19 mouse cellular contexts compared by ENCODE assay signal in genomic region chr14:41160743-41161142, GRCm38 (mm10). TPM values are rescaled to one million over a fixed set of nuclear protein-coding genes. Genes with fewer than 3 reads are reported as not detected.
A peak's percentile ranks its signal among the peaks of the same experiment; 100 is the strongest.
DNase-seq lines count a peak whose midpoint lies in the region; ATAC-seq and TF ChIP-seq lines count a peak whose summit lies in the region.
"Had no signal": no experiment of that assay in that cellular context is flagged by ENCODE, and none has a peak within 500 bp of the region (broad histone marks: within the 10 kb centered on the region; RNA-seq: fewer than 3 reads in every experiment).

No protein-coding gene starts in this region.

- DNase-seq in heart, postnatal 4 days, result no peak
- DNase-seq in stomach, postnatal 0 days (ENCODE audit: low spot score), result no peak
- no peak for DNase-seq in liver, embryonic 11.5 days (ENCODE audit: low spot score)
- DNase-seq in thymus, adult 18-20 months, result no peak
- DNase-seq in left cerebral cortex, adult 18-20 months (ENCODE audit: low spot score in 2 of 2), result no peak
- DNase-seq: gastrocnemius, postnatal 10 days; left cerebral cortex, postnatal 4 days; thymus, adult 2 months had no signal

- H3K9me3 ChIP-seq in heart, embryonic 16.5 days (replicated peaks; ENCODE audit: control insufficient read depth, low read length), result no peaks in the 10 kb centered on the region
- H3K9me3 ChIP-seq in stomach, embryonic 15.5 days, result no peaks in the 10 kb centered on the region
- H3K9me3 ChIP-seq in stomach, postnatal 0 days (ENCODE audit: control insufficient read depth, low read length), result no peaks in the 10 kb centered on the region
- H3K9me3 ChIP-seq in liver, embryonic 11.5 days (ENCODE audit: control insufficient read depth, low read length), result no peaks in the 10 kb centered on the region
- H3K9me3 ChIP-seq: forebrain, embryonic 13.5 days; heart, embryonic 12.5 days had no signal

- no peak overlapping the region for H3K9ac ChIP-seq in heart, embryonic 16.5 days (ENCODE audit: low read length)
- no peak overlapping the region for H3K9ac ChIP-seq in stomach, embryonic 15.5 days
- H3K9ac ChIP-seq in stomach, postnatal 0 days (ENCODE audit: low read length), result no peak overlapping the region
- no peak overlapping the region for H3K9ac ChIP-seq in liver, embryonic 11.5 days (ENCODE audit: low read depth, low read length)
- H3K9ac ChIP-seq: forebrain, embryonic 13.5 days; heart, embryonic 12.5 days had no signal

- H3K4me2 ChIP-seq in heart, embryonic 16.5 days (ENCODE audit: low read depth, low read length), result no peak overlapping the region
- no peak overlapping the region for H3K4me2 ChIP-seq in stomach, embryonic 15.5 days
- no peak overlapping the region for H3K4me2 ChIP-seq in stomach, postnatal 0 days (replicated peaks; ENCODE audit: low read depth)
- H3K4me2 ChIP-seq in liver, embryonic 11.5 days, result no peak overlapping the region
- H3K4me2 ChIP-seq: forebrain, embryonic 13.5 days; heart, embryonic 12.5 days had no signal

- 0 out of 2 replicates have a peak, but pooled peaks cover 3% of the 10 kb centered on the region for H3K4me1 ChIP-seq in heart, embryonic 16.5 days (ENCODE audit: control insufficient read depth, insufficient read depth, low read length)
- H3K4me1 ChIP-seq in stomach, embryonic 15.5 days, result no peaks in the 10 kb centered on the region
- no peaks in the 10 kb centered on the region for H3K4me1 ChIP-seq in stomach, postnatal 0 days (replicated peaks; ENCODE audit: control insufficient read depth, insufficient read depth)
- H3K4me1 ChIP-seq in liver, embryonic 11.5 days (replicated peaks; ENCODE audit: control insufficient read depth, insufficient read depth, low read length), result no peaks in the 10 kb centered on the region
- H3K4me1 ChIP-seq: forebrain, embryonic 13.5 days had no signal

- no peaks in the 10 kb centered on the region for H3K27me3 ChIP-seq in heart, embryonic 16.5 days (ENCODE audit: control insufficient read depth, insufficient read depth, low read length)
- H3K27me3 ChIP-seq in stomach, embryonic 15.5 days (replicated peaks), result no peaks in the 10 kb centered on the region
- no peaks in the 10 kb centered on the region for H3K27me3 ChIP-seq in stomach, postnatal 0 days (ENCODE audit: control insufficient read depth, insufficient read depth, low read length)
- no peaks in the 10 kb centered on the region for H3K27me3 ChIP-seq in liver, embryonic 11.5 days (replicated peaks; ENCODE audit: control insufficient read depth, insufficient read depth, low read length)
- H3K27me3 ChIP-seq: forebrain, embryonic 13.5 days; heart, embryonic 12.5 days had no signal

- H3K36me3 ChIP-seq in heart, embryonic 16.5 days (ENCODE audit: control insufficient read depth, insufficient read depth), result no peaks in the 10 kb centered on the region
- H3K36me3 ChIP-seq in stomach, embryonic 15.5 days, result no peaks in the 10 kb centered on the region
- H3K36me3 ChIP-seq in stomach, postnatal 0 days (ENCODE audit: control insufficient read depth, insufficient read depth, low read length), result no peaks in the 10 kb centered on the region
- no peaks in the 10 kb centered on the region for H3K36me3 ChIP-seq in liver, embryonic 11.5 days (ENCODE audit: control insufficient read depth, insufficient read depth, low read length)
- H3K36me3 ChIP-seq: heart, embryonic 12.5 days had no signal

- no peak overlapping the region for H3K4me3 ChIP-seq in heart, embryonic 16.5 days (ENCODE audit: low read length)
- no peak overlapping the region for H3K4me3 ChIP-seq in stomach, embryonic 15.5 days (replicated peaks)
- no peak overlapping the region for H3K4me3 ChIP-seq in stomach, postnatal 0 days (ENCODE audit: low read depth, low read length)
- no peak overlapping the region for H3K4me3 ChIP-seq in liver, embryonic 11.5 days (ENCODE audit: low read depth, low read length)
- H3K4me3 ChIP-seq: forebrain, embryonic 13.5 days; heart, embryonic 12.5 days had no signal

- ATAC-seq in heart, embryonic 16.5 days (replicated peaks; ENCODE audit: extremely low read depth, insufficient read depth, low FRiP score), result peak; percentile 45; the same call in 1 of the 2 replicates
- ATAC-seq in stomach, embryonic 15.5 days (ENCODE audit: insufficient read depth, low FRiP score, low read depth), result peak; percentile 35; the same call in 1 of the 2 replicates
- no peak for ATAC-seq in stomach, postnatal 0 days (ENCODE audit: low FRiP score, low TSS enrichment)
- ATAC-seq in liver, embryonic 11.5 days (replicated peaks; ENCODE audit: low FRiP score), result peak; percentile 66
- ATAC-seq in megakaryocyte, adult 5-6 weeks (ENCODE audit: poor library complexity, severe bottlenecking), result no peak
- ATAC-seq: activated CD4-positive, CD25-positive, alpha-beta regulatory T cell, adult 4 months; forebrain, embryonic 13.5 days had no signal

- TF ChIP-seq CTCF in stomach, postnatal 0 days (IDR thresholded peaks at IDR 0.05; ENCODE audit: low read depth), result no peak

- H3K27ac ChIP-seq in heart, embryonic 16.5 days (ENCODE audit: low read length), result no peak overlapping the region
- no peak overlapping the region for H3K27ac ChIP-seq in stomach, embryonic 15.5 days
- H3K27ac ChIP-seq in stomach, postnatal 0 days (replicated peaks), result no peak overlapping the region
- H3K27ac ChIP-seq in liver, embryonic 11.5 days (ENCODE audit: low read depth, low read length), result no peak overlapping the region
- H3K27ac ChIP-seq: forebrain, embryonic 13.5 days had no signal

- no peak for TF ChIP-seq EP300 in stomach, postnatal 0 days (optimal IDR thresholded peaks at IDR 0.05)

- 23% methylated on average over 1 of the region's 1 CpGs for WGBS in heart, embryonic 16.5 days
- 25% methylated on average over 1 of the region's 1 CpGs for WGBS in stomach, embryonic 15.5 days
- 46% methylated on average over 1 of the region's 1 CpGs for WGBS in stomach, postnatal 0 days
- 33% methylated on average over 1 of the region's 1 CpGs for WGBS in liver, embryonic 11.5 days

RNA-seq across cellular contexts. Expression of gene Mbl1, which starts 9.5 kb away (rescaled TPM):
- polyA plus RNA-seq in heart, embryonic 16.5 days (2015; fragmentation: Nextera tagmentation; extraction: Ambion mirVana), result not detected in 2 replicates
- total RNA-seq in heart, postnatal 4 days (2021), result not detected
- polyA plus RNA-seq in stomach, embryonic 15.5 days (2015; fragmentation: Nextera tagmentation; extraction: Ambion mirVana), result 0.83 and 2.7 TPM in 2 replicates
- 0.29 TPM in 1 of 2 replicates, not detected in the other for polyA plus RNA-seq in stomach, postnatal 0 days (2015; fragmentation: Nextera tagmentation; extraction: Ambion mirVana)
- polyA plus RNA-seq in liver, embryonic 11.5 days (2014; fragmentation: Nextera tagmentation; extraction: Ambion mirVana), result 6.7 and 8.0 TPM in 2 replicates
- total RNA-seq in megakaryocyte, adult 5-6 weeks (2015), result not detected in 2 replicates
- total RNA-seq in megakaryocyte, adult 5-6 weeks (2017), result not detected in 2 replicates
- total RNA-seq in left cerebral cortex, adult 18-20 months (2021), result not detected
- total RNA-seq: layer of hippocampus, postnatal 10 days; left cerebral cortex, postnatal 4 days; megakaryocyte progenitor cell, adult 5-6 weeks; MEL had no signal
- polyA plus RNA-seq: activated CD4-positive, CD25-positive, alpha-beta regulatory T cell, adult 4 months; C2C12; cortical plate, adult 2 months; forebrain, embryonic 13.5 days; thymus, adult 2 months had no signal

RNA-seq across cellular contexts. Expression of gene Sftpd, which starts 24.2 kb away (rescaled TPM):
- polyA plus RNA-seq in heart, embryonic 16.5 days (2015; fragmentation: Nextera tagmentation; extraction: Ambion mirVana), result 0.11 and 0.26 TPM in 2 replicates
- not detected for total RNA-seq in heart, postnatal 4 days (2021)
- polyA plus RNA-seq in stomach, embryonic 15.5 days (2015; fragmentation: Nextera tagmentation; extraction: Ambion mirVana), result 0.12 and 0.13 TPM in 2 replicates
- polyA plus RNA-seq in stomach, postnatal 0 days (2015; fragmentation: Nextera tagmentation; extraction: Ambion mirVana), result 4.9 TPM in 2 replicates
- 0.08 TPM in 1 of 2 replicates, not detected in the other for polyA plus RNA-seq in liver, embryonic 11.5 days (2014; fragmentation: Nextera tagmentation; extraction: Ambion mirVana)
- total RNA-seq in megakaryocyte, adult 5-6 weeks (2015), result not detected in 2 replicates
- total RNA-seq in megakaryocyte, adult 5-6 weeks (2017), result not detected in 2 replicates
- not detected for total RNA-seq in left cerebral cortex, adult 18-20 months (2021)
- total RNA-seq: gastrocnemius, postnatal 10 days; layer of hippocampus, postnatal 10 days; left cerebral cortex, postnatal 4 days; megakaryocyte progenitor cell, adult 5-6 weeks; MEL had no signal
- polyA plus RNA-seq: activated CD4-positive, CD25-positive, alpha-beta regulatory T cell, adult 4 months; C2C12; cortical plate, adult 2 months; forebrain, embryonic 13.5 days; heart, embryonic 12.5 days had no signal

RNA-seq across cellular contexts. Expression of gene Sftpa1, which starts 29.2 kb away (rescaled TPM):
- 1.5 and 22.7 TPM in 2 replicates for polyA plus RNA-seq in heart, embryonic 16.5 days (2015; fragmentation: Nextera tagmentation; extraction: Ambion mirVana)
- not detected for total RNA-seq in heart, postnatal 4 days (2021)
- not detected in 2 replicates for polyA plus RNA-seq in stomach, embryonic 15.5 days (2015; fragmentation: Nextera tagmentation; extraction: Ambion mirVana)
- 0.06 TPM in 1 of 2 replicates, not detected in the other for polyA plus RNA-seq in stomach, postnatal 0 days (2015; fragmentation: Nextera tagmentation; extraction: Ambion mirVana)
- polyA plus RNA-seq in liver, embryonic 11.5 days (2014; fragmentation: Nextera tagmentation; extraction: Ambion mirVana), result not detected in 2 replicates
- not detected in 2 replicates for total RNA-seq in megakaryocyte, adult 5-6 weeks (2015)
- not detected in 2 replicates for total RNA-seq in megakaryocyte, adult 5-6 weeks (2017)
- total RNA-seq in left cerebral cortex, adult 18-20 months (2021), result not detected
- total RNA-seq: gastrocnemius, postnatal 10 days; layer of hippocampus, postnatal 10 days; left cerebral cortex, postnatal 4 days; megakaryocyte progenitor cell, adult 5-6 weeks; MEL had no signal
- polyA plus RNA-seq: activated CD4-positive, CD25-positive, alpha-beta regulatory T cell, adult 4 months; C2C12; cortical plate, adult 2 months; forebrain, embryonic 13.5 days had no signal

RNA-seq across cellular contexts. Expression of gene Mat1a, which starts 55.9 kb away (rescaled TPM):
- polyA plus RNA-seq in heart, embryonic 16.5 days (2015; fragmentation: Nextera tagmentation; extraction: Ambion mirVana), result 0.41 and 1.2 TPM in 2 replicates
- total RNA-seq in heart, postnatal 4 days (2021), result under 1 TPM in 1 of 2 experiments, not detected in 1; 0.19 TPM
- polyA plus RNA-seq in stomach, embryonic 15.5 days (2015; fragmentation: Nextera tagmentation; extraction: Ambion mirVana), result 8.6 and 12.3 TPM in 2 replicates
- 0.75 and 2.0 TPM in 2 replicates for polyA plus RNA-seq in stomach, postnatal 0 days (2015; fragmentation: Nextera tagmentation; extraction: Ambion mirVana)
- 0.05 and 0.19 TPM in 2 replicates for polyA plus RNA-seq in liver, embryonic 11.5 days (2014; fragmentation: Nextera tagmentation; extraction: Ambion mirVana)
- not detected in 2 replicates for total RNA-seq in megakaryocyte, adult 5-6 weeks (2015)
- not detected in 2 replicates for total RNA-seq in megakaryocyte, adult 5-6 weeks (2017)
- not detected for total RNA-seq in left cerebral cortex, adult 18-20 months (2021)
- total RNA-seq: layer of hippocampus, postnatal 10 days; left cerebral cortex, postnatal 4 days; megakaryocyte progenitor cell, adult 5-6 weeks; MEL had no signal
- polyA plus RNA-seq: activated CD4-positive, CD25-positive, alpha-beta regulatory T cell, adult 4 months; C2C12; forebrain, embryonic 13.5 days had no signal

Comparison
In these comparisons a context has a peak if more than half of its experiments do, and no peak if none do; other contexts are left out.
1. ATAC-seq: peak in heart, embryonic 16.5 days (single experiment), stomach, embryonic 15.5 days (single experiment) and liver, embryonic 11.5 days (single experiment); none in stomach, postnatal 0 days (single experiment) and megakaryocyte, adult 5-6 weeks (single experiment).